ENCODE assay signal across 8 mouse cellular contexts in the genomic region with DNA sequence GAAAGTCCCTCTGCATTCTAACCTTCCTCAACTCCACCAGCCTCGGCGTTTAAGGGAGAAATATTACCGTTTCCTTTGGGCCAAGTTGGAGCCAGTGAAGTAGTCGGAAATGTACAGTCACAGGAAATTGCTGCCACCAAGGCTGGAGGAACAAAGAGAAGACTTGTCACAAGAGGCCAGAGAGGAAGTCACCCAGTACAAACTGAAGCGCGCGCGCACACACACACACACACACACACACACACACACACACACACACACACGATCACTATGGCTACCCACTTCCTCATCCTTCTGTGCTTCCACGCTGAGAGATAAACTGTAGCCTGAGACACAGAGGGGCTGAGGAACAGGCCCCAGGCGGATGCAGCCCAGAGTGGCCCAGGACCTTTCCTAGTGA. TPM values are rescaled to one million over a fixed set of nuclear protein-coding genes. Genes with fewer than 3 reads are reported as not detected.
A peak's percentile ranks its signal among the peaks of the same experiment; 100 is the strongest.
DNase-seq lines count a peak whose midpoint lies in the region; ATAC-seq lines count a peak whose summit lies in the region.

No protein-coding gene starts in this region.

- no peaks in the 10 kb centered on the region for H3K27me3 ChIP-seq in limb, embryonic 15.5 days

- no peaks in the 10 kb centered on the region for H3K36me3 ChIP-seq in limb, embryonic 15.5 days

- 40% methylated on average over 10 of the region's 11 CpGs for WGBS in limb, embryonic 15.5 days

- H3K4me1 ChIP-seq in limb, embryonic 15.5 days, result no peaks in the 10 kb centered on the region

- peak overlapping the region; percentile 54; the same call in 1 of the 2 replicates for H3K27ac ChIP-seq in limb, embryonic 15.5 days

- no peak overlapping the region for H3K4me2 ChIP-seq in limb, embryonic 15.5 days

- peak; percentile 32 for DNase-seq in gastrocnemius, postnatal 25 days
- no peak for DNase-seq in gastrocnemius, postnatal 10 days
- peak; percentile 86 for DNase-seq in MEL-GATA-1-ER (ENCODE audit: extremely low read depth, low read depth)
- peak; percentile 25 to 54 for DNase-seq in heart, adult 9 months (ENCODE audit: low spot score in 2 of 2)
- peak; percentile 80 to 81 for DNase-seq in natural killer cell, adult 2 months (ENCODE audit: low spot score in 2 of 2)
- no peak for DNase-seq in cerebellum, postnatal 14 days
- DNase-seq in gastrocnemius, adult 18-20 months (ENCODE audit: low spot score), result no peak

- H3K9ac ChIP-seq in limb, embryonic 15.5 days, result no peak overlapping the region

- H3K9me3 ChIP-seq in limb, embryonic 15.5 days, result no peaks in the 10 kb centered on the region

- H3K4me3 ChIP-seq in limb, embryonic 15.5 days, result no peak overlapping the region

- ATAC-seq in limb, embryonic 15.5 days (ENCODE audit: insufficient number of reproducible peaks, low FRiP score, low TSS enrichment, low read depth), result no peak

RNA-seq across cellular contexts. Expression of a gene that starts 19.2 kb away (rescaled TPM):
- total RNA-seq in gastrocnemius, postnatal 25 days (2021), result 1 to 10 TPM; 5.8 to 6.5 TPM
- 10 to 100 TPM; 11.9 to 22.2 TPM for total RNA-seq in gastrocnemius, postnatal 10 days (2021)
- 78.9 and 87.7 TPM in 2 replicates for polyA plus RNA-seq in limb, embryonic 15.5 days (2015; fragmentation: Nextera tagmentation; extraction: Ambion mirVana)
- 1 to 10 TPM; 3.3 to 6.3 TPM for total RNA-seq in gastrocnemius, adult 18-20 months (2021)

RNA-seq across cellular contexts. Expression of a gene that starts 25.3 kb away (rescaled TPM):
- total RNA-seq in gastrocnemius, postnatal 25 days (2021), result not detected
- total RNA-seq in gastrocnemius, postnatal 10 days (2021), result under 1 TPM; 0.66 to 0.72 TPM
- polyA plus RNA-seq in limb, embryonic 15.5 days (2015; fragmentation: Nextera tagmentation; extraction: Ambion mirVana), result 2.7 and 3.3 TPM in 2 replicates
- total RNA-seq in gastrocnemius, adult 18-20 months (2021), result not detected

RNA-seq across cellular contexts. Expression of a gene that starts 27.2 kb away (rescaled TPM):
- total RNA-seq in gastrocnemius, postnatal 25 days (2021), result under 1 TPM in 1 of 2 experiments, not detected in 1; 0.27 TPM
- total RNA-seq in gastrocnemius, postnatal 10 days (2021), result under 1 TPM; 0.14 to 0.45 TPM
- 1.4 and 2.1 TPM in 2 replicates for polyA plus RNA-seq in limb, embryonic 15.5 days (2015; fragmentation: Nextera tagmentation; extraction: Ambion mirVana)
- under 1 TPM in 1 of 2 experiments, not detected in 1; 0.11 TPM for total RNA-seq in gastrocnemius, adult 18-20 months (2021)

RNA-seq across cellular contexts. Expression of a gene that starts 31.8 kb away (rescaled TPM):
- 1 to 10 TPM; 2.5 to 2.6 TPM for total RNA-seq in gastrocnemius, postnatal 25 days (2021)
- 1 to 10 TPM; 1.6 to 3.1 TPM for total RNA-seq in gastrocnemius, postnatal 10 days (2021)
- polyA plus RNA-seq in limb, embryonic 15.5 days (2015; fragmentation: Nextera tagmentation; extraction: Ambion mirVana), result 4.1 and 5.1 TPM in 2 replicates
- 1 to 10 TPM; 4.7 to 5.3 TPM for total RNA-seq in gastrocnemius, adult 18-20 months (2021)

RNA-seq across cellular contexts. Expression of a gene that starts 51.0 kb away (rescaled TPM):
- total RNA-seq in gastrocnemius, postnatal 25 days (2021), result under 1 TPM; 0.72 to 0.95 TPM
- total RNA-seq in gastrocnemius, postnatal 10 days (2021), result 1 to 10 TPM; 3.3 to 4.4 TPM
- polyA plus RNA-seq in limb, embryonic 15.5 days (2015; fragmentation: Nextera tagmentation; extraction: Ambion mirVana), result 28.6 and 32.7 TPM in 2 replicates
- 1 to 10 TPM in 1 of 2 experiments, under 1 TPM in 1; 0.82 to 1.4 TPM for total RNA-seq in gastrocnemius, adult 18-20 months (2021)

Comparison
In these comparisons a context has a peak if more than half of its experiments do, and no peak if none do; other contexts are left out.
1. DNase-seq: peak in gastrocnemius, postnatal 25 days (single experiment), MEL-GATA-1-ER (single experiment), heart, adult 9 months (2 of 2) and natural killer cell, adult 2 months (2 of 2); none in gastrocnemius, postnatal 10 days (single experiment), cerebellum, postnatal 14 days (0 of 2) and gastrocnemius, adult 18-20 months (single experiment).